Mouse (Mus musculus) cerebellum, adult 18-20 months (tissue): ENCODE data around the gene Meioc.

Experiments
- DNase-seq, 2 experiments: peaks; one replicate each; pipeline ENCODE4 v3.0.0; 2021

Gene Meioc

DNA sequence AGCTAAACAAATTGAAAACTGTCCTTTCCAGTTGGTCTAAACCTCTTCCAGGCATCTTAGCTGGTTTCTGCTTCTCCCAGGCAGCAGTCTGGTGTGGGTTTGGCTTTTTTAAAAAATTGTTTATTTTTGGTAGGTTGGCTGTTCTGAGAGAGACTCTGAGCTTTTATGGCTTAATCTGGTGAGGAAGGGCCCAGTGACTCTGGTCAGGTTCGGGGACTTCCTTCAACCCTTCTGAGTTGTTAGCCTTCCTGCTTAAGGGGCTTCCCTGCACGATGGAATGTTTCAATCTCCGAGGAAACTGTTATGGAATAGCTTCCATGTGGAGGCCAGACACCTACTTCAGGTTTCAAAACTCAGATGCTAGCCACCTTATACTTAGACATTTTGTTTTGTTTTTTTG lies at the start of gene Meioc:
Meioc (plus strand) TSS at position 301 of the 400 bp plus-strand sequence.
- no peak for DNase-seq

- DNase-seq = no peak
Observed at GRCm38 (mm10) chr11:102619449-102619848, 44.1 kb upstream of the Meioc start.

DNA sequence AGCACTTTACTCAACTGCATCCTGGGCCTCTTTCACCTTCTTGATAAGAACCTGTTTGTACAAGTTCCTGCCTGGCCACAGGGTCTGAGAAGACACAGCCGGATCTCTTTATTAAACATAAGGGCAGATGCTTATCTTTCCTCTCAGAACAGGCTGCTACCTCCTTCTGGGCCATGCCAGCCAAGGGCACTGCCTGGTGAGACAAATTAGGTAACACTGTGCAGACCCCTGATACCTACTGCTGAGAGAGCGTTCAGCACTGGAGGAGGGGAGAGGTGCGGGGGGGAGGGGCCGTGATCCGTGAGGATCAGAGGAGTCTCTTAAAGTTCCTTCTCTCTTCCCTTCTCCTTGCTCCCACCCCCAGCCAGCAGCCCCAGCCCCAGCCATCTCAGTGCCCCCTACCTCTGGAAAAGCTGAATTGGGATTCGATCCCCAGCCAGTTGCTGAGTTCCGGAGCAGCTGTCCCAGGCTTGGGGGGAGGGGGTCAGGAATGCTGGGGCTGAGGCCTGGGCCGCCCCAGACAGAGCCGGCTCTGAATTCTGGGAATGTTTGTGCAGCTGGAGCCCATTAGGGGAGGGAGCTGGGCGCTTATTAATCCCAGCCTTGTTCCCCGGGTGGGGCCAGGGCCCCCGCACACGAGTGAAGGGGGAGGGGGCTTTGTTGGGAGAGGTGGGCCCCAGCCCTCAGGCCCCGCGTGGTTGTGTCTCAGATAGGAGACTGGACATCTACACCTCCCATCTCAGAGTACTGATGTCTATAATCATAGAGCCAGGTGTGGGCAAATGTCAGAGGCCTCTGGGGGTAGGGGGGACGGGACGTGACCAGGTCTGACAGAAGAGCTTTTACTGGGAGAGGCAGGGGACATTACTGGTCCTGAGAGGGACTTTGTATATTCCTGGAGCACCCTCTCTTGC lies 39.4 kb upstream of the Meioc start:
- no peak for DNase-seq

- peak in 1 of 2 experiments; percentile 6 for DNase-seq
Observed at GRCm38 (mm10) chr11:102624888-102625407, 38.6 kb upstream of the Meioc start.

DNA sequence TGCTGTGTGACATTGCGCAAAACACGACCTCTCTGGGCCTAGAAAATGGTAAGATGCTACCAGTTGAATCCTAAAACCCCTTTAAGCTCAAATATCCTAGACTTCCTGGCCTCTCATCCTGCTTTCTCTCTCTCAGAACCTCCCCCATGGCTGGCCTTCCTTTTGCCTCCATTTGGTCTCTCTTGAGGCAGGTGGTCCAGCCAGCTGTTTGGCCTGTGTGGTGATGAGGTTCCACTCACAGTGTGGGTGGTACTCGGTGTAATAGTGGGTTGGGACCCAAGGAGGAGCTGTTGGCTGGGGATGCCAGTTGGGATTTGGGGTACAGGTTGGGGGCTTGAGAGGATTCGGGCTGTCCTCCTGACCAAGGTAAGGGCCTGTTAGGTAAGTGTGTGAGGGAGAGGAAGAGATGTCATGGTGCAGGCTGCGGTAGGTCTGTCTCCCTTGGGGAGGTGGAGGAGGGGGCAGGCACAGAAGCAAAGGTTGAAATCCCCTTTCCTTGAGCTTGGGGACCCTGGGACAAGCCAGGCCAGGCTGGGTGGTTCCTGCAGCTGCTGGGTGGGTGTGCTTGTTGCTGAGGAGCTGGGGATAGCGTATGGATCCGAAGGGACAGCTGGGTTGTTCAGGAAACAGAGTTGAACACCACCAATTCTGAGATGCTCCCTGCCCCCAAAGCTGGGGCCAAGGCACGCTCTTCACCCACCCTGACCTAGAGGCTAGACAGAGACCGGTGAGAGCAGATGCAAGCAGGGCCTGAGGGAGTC lies 36.2 kb upstream of the Meioc start:
- DNase-seq = no peak

- no peak for DNase-seq
Observed at GRCm38 (mm10) chr11:102628529-102628928, 35.0 kb upstream of the Meioc start.

- DNase-seq = no peak
Observed at GRCm38 (mm10) chr11:102629375-102629774, 34.1 kb upstream of the Meioc start.

DNA sequence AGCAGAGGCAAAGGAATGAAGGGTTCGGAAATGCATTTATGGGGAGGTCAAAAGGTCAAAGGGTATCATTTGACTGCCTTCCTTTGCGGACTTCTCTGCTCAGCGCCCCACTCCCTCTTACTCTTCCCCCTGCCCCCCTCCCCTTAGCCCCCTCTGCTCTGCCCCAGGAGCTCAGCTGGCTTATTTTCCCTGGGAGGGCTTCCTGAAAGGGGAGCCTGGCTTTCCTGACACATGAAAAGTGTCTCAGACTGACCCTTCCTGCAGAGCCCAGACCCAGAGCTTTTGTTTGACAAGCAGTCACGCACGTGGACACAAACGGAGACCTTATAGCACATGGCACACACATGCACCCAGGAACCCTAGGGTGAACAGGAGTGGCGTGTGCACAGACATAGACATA lies 32.8 kb upstream of the Meioc start:
- no peak for DNase-seq

DNA sequence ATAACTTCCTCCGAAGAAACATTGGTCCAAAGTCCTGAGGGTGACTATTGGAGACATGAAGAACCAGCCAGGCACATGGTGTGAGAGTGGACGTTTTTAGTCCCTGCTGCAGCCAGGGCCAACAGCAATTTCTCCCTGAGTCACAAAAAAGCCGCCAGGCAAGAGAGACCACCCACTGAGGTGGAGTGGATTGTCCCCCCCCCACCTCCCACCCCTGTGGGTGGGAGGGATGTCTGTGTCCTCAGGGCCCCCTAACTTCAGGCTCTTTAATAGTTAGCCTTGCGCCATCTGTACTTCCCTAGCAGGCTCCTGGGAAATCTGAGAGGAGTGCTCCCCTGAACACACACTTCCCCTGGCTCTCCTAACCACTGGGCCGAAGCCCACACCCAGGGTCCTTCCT lies 32.3 kb upstream of the Meioc start:
- no peak for DNase-seq

DNA sequence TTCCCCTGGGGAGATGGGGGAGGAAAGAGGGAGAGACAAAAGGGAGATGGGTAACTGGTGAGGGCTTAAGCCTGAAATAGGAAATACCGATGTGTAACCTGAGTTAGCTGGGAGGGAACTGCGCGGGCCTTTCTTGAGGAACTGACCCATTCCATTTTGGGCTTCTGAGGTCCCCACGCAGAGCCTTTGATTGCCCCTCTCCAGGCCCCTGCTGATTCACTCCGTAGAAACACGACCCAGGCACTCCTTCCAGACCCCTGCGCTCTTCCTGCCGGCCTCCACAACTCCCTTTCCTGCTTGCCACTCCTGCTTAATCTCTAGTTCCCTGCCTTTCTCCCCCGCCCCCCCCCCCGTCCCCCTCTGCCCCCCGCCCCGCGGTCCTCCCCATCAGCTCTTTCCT lies 30.8 kb upstream of the Meioc start:
- DNase-seq = no peak

GRCm38 (mm10) chr11:102633379-102633778 lies 30.1 kb upstream of the Meioc start:
- DNase-seq = no peak

DNA sequence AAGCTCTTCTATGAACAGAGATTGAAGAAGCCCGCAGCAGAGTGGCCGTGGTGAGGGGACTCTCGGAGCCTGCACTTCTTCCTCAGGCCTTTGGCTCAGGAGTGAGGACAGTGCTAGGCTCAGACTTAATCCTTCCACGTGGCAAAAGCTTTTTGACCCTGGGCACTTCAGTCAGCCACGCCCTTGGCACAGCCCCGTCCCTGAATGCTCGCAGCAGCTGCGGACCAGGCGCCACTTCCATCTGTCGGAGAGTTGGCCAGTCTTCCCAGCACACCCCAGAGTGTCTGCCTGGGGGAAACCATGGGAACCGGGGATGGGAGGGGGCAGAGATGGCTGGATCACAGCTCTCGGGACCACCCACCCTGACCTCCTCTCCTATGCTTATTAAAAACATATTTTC lies 26.6 kb upstream of the Meioc start:
- DNase-seq = no peak

GRCm38 (mm10) chr11:102643891-102644382 lies 19.6 kb upstream of the Meioc start:
- DNase-seq = no peak

GRCm38 (mm10) chr11:102646226-102646625 lies 17.3 kb upstream of the Meioc start:
- DNase-seq = no peak

DNA sequence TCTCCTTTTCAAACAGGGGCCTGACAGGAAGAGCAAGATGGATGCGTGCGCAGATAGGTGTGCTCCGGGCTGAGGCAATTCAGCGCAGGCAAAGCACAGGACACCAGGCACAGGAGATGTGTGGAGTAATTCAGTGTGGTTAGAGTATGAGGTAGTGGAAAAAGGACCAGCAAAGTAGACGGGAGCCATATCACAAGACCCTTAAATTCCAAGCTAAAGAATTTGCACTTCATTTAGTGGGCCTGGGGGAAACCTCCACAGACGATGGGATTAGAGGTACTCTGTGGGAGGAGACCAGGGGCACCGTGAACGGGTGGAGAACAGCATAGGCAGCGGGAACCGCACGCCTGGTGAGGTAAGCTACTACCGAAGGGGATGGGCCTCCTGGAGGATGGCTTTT lies 15.6 kb upstream of the Meioc start:
- no peak for DNase-seq

GRCm38 (mm10) chr11:102651381-102651780 lies 12.1 kb upstream of the Meioc start:
- peak; percentile 62 to 76 for DNase-seq

DNA sequence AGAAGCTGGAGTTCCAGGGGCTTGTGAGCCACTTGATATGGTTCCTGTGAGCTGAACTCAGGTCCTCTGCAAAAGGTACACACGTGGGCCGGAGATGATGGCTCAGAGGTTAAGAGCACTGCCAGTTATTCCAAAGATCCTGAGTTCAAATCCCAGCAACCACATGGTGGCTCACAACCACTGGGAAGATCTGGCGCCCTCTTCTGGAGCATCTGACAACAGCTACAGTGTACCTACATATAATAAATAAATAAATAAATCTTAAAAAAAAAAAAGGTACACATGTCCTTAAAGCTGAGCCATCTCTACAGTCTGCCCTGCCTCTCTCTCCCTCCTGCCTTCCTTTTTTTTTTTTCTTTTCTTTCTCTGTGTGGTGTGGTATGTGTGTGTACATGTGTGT lies 10.7 kb upstream of the Meioc start:
- peak in 1 of 2 experiments; percentile 14 for DNase-seq

DNA sequence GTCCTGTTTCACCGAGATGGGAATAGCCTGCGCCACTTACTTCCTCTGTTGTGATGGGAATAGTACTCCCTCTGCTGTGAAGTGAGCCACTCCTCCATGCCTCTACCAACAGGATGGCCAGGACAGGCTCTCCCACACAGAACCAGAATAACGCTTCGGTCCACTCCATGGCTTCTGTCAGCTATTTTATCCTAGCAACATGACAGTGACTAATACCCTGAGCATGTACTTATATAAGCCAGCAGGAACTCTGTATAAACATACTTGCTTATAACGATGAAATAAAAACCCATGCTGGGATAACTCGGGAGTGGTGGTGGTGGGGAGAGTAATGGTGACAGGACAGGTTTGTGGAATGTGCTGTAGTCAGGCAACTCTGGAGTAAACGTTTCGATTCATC lies 7.6 kb upstream of the Meioc start:
- DNase-seq = no peak

DNA sequence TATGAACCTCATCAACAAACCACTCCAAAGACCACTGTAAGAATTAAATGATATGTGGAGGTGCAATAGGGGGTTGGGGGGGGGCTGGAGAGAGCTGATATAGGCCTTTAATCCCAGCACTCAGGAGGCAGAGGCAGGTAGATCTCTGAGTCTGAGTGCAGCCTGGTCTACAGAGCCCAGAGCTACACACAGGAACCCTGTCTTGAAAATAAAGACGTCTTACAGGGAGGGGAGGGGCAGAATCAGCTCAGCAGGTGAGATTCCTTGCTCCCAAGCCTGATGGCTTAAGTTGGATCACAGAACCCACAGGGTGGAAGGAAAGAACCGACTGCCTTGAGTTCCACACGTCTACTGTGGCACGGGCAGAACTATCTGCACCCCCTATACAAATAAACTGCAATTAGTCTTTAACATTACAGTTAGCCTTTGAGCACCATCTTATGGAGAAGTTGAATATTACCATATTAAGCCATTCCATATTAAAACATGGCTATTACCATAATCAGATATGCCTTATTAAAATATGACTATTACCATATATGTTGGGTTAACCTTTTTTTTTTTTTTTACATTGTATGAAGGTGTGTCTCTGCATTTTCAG lies 7.1 kb upstream of the Meioc start:
- DNase-seq = no peak

DNA sequence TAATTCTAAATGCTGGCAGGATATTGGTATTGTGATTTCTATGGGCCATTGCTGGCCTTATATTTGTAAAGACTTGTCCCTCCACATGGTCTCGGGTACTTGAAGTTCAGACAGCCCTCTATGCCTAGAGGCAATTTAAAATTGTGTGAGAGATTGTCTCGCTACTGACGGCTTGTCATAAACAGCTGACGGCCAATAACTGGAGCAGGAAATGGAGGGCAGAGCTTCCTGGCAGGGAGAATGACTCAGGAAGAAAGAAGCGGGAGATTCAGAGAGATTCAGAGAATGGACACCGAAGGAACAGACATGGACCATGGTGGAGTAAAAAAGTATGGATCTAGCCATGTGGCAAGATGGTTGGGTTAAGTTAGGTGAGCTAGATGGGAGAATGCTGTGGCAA lies 6.6 kb upstream of the Meioc start:
- no peak for DNase-seq

DNA sequence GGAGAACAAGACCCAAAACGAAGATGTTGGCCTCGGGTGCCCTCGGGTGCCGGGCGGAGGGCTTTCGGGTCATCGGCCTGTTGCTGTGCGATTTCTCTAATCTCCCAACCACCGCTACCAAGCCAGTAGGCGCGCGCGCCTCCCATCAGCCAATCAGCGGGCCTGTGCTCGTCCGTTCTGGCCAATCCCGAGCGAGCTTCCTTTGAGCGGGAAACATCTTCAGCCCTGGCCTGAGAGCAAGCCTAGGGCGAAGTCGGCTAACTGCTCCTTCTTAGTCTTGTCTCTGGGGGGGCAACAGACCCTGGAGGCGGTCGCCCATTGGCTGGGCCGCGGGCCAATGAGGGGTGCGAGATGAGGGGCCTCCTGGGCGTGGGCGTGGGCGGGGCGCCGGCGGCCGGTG lies 1.6 kb downstream of the Meioc start:
- DNase-seq = no peak

- DNase-seq = no peak
Observed at GRCm38 (mm10) chr11:102665637-102666435, 2.3 kb downstream of the Meioc start.
